Mouse (Mus musculus) forebrain, embryonic 16.5 days (tissue): ENCODE data around the gene Ceacam1. TPM values are rescaled to one million over a fixed set of nuclear protein-coding genes. Genes with fewer than 3 reads are reported as not detected.

Experiments
- ATAC-seq: fragments of 200-750 bp; cut with Nextera tagmentation; 2 replicates; pipeline ENCODE4 v1.8.0; 2017; ENCODE audit warnings: mild to moderate bottlenecking, moderate library complexity
- H3K27ac ChIP-seq: fragments of 300-500 bp; sonication (generic); 2 replicates; pipeline ENCODE4 v1.5.1; 2014; ENCODE audit warnings: low read length, control low read depth
- H3K27me3 ChIP-seq: fragments of 300-500 bp; sonication (generic); replicated peaks from 2 replicates; pipeline ENCODE4 v1.6.1; 2014; ENCODE audit warnings: low read length; ENCODE audit not compliant: control insufficient read depth, insufficient read depth
- H3K36me3 ChIP-seq: fragments of 300-500 bp; sonication (generic); 2 replicates; pipeline ENCODE4 v1.6.1; 2014; ENCODE audit not compliant: control insufficient read depth, insufficient read depth
- H3K4me1 ChIP-seq: fragments of 300-500 bp; sonication (generic); replicated peaks from 2 replicates; pipeline ENCODE4 v1.6.1; 2014; ENCODE audit warnings: low read length; ENCODE audit not compliant: control insufficient read depth, insufficient read depth
- H3K4me2 ChIP-seq: fragments of 300-500 bp; sonication (generic); 2 replicates; pipeline ENCODE4 v1.6.1; 2014; ENCODE audit warnings: mild to moderate bottlenecking, low read length, control low read depth
- H3K4me3 ChIP-seq: fragments of 300-500 bp; sonication (generic); replicated peaks from 2 replicates; pipeline ENCODE4 v1.5.1; 2014; ENCODE audit warnings: mild to moderate bottlenecking, low read length, control low read depth
- H3K9ac ChIP-seq: fragments of 300-500 bp; sonication (generic); replicated peaks from 2 replicates; pipeline ENCODE4 v1.6.1; 2014; ENCODE audit warnings: low read depth, low read length, control low read depth
- H3K9me3 ChIP-seq: fragments of 300-500 bp; sonication (generic); 2 replicates; pipeline ENCODE4 v1.6.1; 2016; ENCODE audit warnings: low read length; ENCODE audit not compliant: control insufficient read depth
- WGBS: fragments of 180-500 bp; shearing (Covaris S2); extraction: QIAGEN DNeasy Blood & Tissue Kit; methylation state at CpG from one replicate; pipeline ENCODE4 v1.1.7; 2014; 5-methylcytosine and 5-hydroxymethylcytosine counted together
- polyA plus RNA-seq: library from polyadenylated mRNA; unstranded; fragments of >200 nt; fragmentation: Nextera tagmentation; extraction: Ambion mirVana; gene quantifications from 2 replicates; pipeline ENCODE4 v1.2.1, GENCODE M21; 2015

Ceacam1 gene
- polyA plus RNA-seq, 1 experiment from 2014 or later = 1.1 TPM

DNA sequence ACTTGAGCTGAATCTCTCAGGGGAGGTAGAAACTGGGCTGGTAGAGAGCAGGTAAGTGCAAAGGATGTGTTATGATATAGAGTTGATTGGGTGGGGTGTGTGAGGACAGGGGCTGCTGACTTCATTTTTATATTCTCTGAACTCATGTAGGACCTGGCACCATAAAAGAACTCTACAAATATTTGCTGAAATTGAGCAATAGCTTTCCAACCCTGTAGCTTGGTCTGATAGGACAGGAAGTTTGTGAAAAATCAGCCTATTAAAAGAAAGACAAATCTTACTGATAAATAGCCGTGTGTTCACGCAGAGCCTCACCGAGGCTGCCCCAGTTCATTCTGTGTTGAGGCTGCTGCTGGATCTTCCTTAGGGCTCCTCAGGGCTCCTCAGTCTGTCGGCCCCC lies 57.5 kb downstream of the Ceacam1 start:
- no peak for ATAC-seq
- no peaks in the 10 kb centered on the region for H3K9me3 ChIP-seq
- H3K36me3 ChIP-seq = no peaks in the 10 kb centered on the region
- WGBS = 91% methylated on average over 4 of the region's 4 CpGs
- H3K4me1 ChIP-seq = no peaks in the 10 kb centered on the region
- no peak overlapping the region for H3K9ac ChIP-seq
- no peak overlapping the region for H3K27ac ChIP-seq
- H3K4me3 ChIP-seq = no peak overlapping the region
- H3K27me3 ChIP-seq = no peaks in the 10 kb centered on the region
- H3K4me2 ChIP-seq = no peak overlapping the region

DNA sequence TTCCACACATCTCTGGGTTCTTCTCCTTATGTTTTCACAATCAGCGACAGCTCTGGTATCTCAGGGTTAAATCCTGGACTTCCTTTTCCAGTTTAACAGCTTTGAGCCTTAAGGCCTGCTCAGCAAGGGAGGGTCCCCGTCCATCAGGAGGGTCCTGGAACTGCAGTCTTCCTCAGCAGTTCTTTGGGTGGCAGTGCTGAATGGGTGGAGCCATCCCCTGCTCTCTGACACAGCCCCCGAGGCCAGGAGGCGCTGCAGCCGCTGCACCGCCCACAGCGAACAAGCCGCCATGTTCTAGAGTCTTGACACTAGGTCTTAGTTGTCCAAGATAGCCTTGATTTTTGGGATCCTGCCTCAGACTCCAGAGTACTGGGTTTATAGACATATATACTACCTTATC lies 57.9 kb downstream of the Ceacam1 start:
- H3K27me3 ChIP-seq = no peaks in the 10 kb centered on the region
- ATAC-seq = no peak
- WGBS = 88% methylated on average over 8 of the region's 8 CpGs
- no peaks in the 10 kb centered on the region for H3K36me3 ChIP-seq
- no peaks in the 10 kb centered on the region for H3K4me1 ChIP-seq
- no peak overlapping the region for H3K27ac ChIP-seq
- no peaks in the 10 kb centered on the region for H3K9me3 ChIP-seq
- no peak overlapping the region for H3K9ac ChIP-seq
- no peak overlapping the region for H3K4me2 ChIP-seq
- H3K4me3 ChIP-seq = no peak overlapping the region

DNA sequence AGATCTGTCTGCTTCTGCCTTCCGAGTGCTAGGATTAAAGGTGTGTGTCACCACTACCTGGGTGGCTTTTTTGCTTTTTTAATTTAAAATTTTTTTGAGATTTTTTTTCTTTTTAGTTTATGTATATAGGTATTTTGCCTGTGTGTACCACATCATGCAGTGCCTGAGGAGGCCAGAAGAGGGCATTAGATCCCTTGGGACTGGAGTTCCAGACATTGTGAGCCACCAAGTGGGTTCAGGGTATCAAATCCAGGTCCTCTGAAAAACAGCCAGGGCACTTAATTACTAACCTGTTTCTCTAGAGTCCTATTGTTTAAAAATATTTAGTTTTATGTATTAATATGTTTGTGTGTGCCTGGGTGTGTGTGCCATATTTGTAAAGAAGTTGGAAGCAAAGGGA lies 59.8 kb downstream of the Ceacam1 start:
- Histone ChIP-seq H3K4me1 (no peaks in the 10 kb centered on the region), H3K4me3 (no peak overlapping the region), H3K4me2 (no peak overlapping the region), H3K36me3 (no peaks in the 10 kb centered on the region), H3K27ac (no peak overlapping the region), H3K9ac (no peak overlapping the region), H3K27me3 (no peaks in the 10 kb centered on the region), H3K9me3 (no peaks in the 10 kb centered on the region)
- 65% methylated on average over 1 of the region's 1 CpGs for WGBS
- no peak for ATAC-seq

DNA sequence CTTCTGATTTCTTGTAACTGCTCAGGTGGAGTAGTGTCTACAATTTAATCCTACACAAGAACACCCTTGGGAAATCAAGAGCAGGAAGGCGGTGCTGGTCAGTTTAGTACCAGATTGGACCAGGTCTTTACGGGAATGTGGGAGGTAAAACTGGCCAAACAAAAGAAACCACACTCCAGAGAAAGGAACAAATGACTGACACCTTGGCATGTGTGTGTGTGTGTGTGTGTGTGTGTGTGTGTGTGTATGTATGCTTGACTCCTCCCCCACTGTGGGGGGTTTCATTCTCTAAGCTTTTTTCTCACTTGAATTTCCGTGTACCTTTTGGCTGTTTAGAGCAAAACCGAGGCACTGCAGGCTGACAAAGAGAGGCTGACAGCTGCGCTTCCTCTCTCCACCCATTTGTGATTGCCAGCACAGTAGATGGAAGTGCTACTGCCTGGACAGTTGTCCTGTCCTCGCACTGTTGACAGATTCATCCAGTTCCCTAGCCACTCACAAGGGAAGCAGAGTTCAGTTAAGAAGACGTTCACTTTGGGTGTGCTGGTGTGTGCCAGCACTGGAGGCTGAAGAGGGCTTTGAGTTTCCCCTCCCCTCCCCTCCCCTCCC lies 64.5 kb downstream of the Ceacam1 start, which contains the start of gene Cxcl17:
Gene Cxcl17, minus strand, starts transcription at position 54 of the 609 bp plus-strand sequence.
- H3K4me2 ChIP-seq = no peak within 1 kb of the TSS
- H3K4me1 ChIP-seq = no peaks in the 10 kb centered on the region
- H3K4me3 ChIP-seq = no peak within 1 kb of the TSS
- H3K9ac ChIP-seq = no peak within 1 kb of the TSS
- ATAC-seq = no peak
- H3K27ac ChIP-seq = no peak within 1 kb of the TSS
- H3K27me3 ChIP-seq = no peaks in the 10 kb centered on the region
- 33% methylated on average over 7 of the region's 7 CpGs for WGBS
- H3K36me3 ChIP-seq = no peaks in the 10 kb centered on the region
- H3K9me3 ChIP-seq = no peaks in the 10 kb centered on the region

GRCm38 (mm10) chr7:25411861-25412260 lies 65.5 kb downstream of the Ceacam1 start:
- no peak overlapping the region for H3K9ac ChIP-seq
- no peak overlapping the region for H3K4me3 ChIP-seq
- H3K27me3 ChIP-seq = no peaks in the 10 kb centered on the region
- H3K9me3 ChIP-seq = no peaks in the 10 kb centered on the region
- 88% methylated on average over 3 of the region's 3 CpGs for WGBS
- H3K27ac ChIP-seq = no peak overlapping the region
- H3K4me1 ChIP-seq = no peaks in the 10 kb centered on the region
- H3K36me3 ChIP-seq = no peaks in the 10 kb centered on the region
- no peak for ATAC-seq
- H3K4me2 ChIP-seq = no peak overlapping the region

Other genes starting within 250 kb of the Ceacam1 start
- 14.9 and 17.1 TPM in 2 replicates for gene Gsk3a, start 239.8 kb downstream of the Ceacam1 start, polyA plus RNA-seq
- 4.8 and 5.3 TPM in 2 replicates for gene Erf, start 226.8 kb downstream of the Ceacam1 start, polyA plus RNA-seq
- 42.2 and 48.0 TPM in 2 replicates for gene Cic, start 209.9 kb downstream of the Ceacam1 start, polyA plus RNA-seq
- gene Pafah1b3, start 179.6 kb downstream of the Ceacam1 start, polyA plus RNA-seq = 499 and 556 TPM in 2 replicates
- 1.4 and 2.2 TPM in 2 replicates for gene Prr19, start 176.2 kb downstream of the Ceacam1 start, polyA plus RNA-seq
- 24.5 and 41.2 TPM in 2 replicates for gene Tmem145, start 171.5 kb downstream of the Ceacam1 start, polyA plus RNA-seq
- gene Megf8, start 160.4 kb downstream of the Ceacam1 start, polyA plus RNA-seq = 22.6 and 25.0 TPM in 2 replicates
- gene Cnfn, start 107.9 kb downstream of the Ceacam1 start, polyA plus RNA-seq = 0.50 TPM in 1 of 2 replicates, not detected in the other
- gene Lipe, start 78.9 kb downstream of the Ceacam1 start, polyA plus RNA-seq = 17.7 and 18.5 TPM in 2 replicates
- gene Cxcl17, start 64.7 kb downstream of the Ceacam1 start, polyA plus RNA-seq = 0.34 and 0.96 TPM in 2 replicates
- gene Ceacam2, start 62.3 kb upstream of the Ceacam1 start, polyA plus RNA-seq = 0.11 TPM in 1 of 2 replicates, not detected in the other
- 0.39 TPM in 1 of 2 replicates, not detected in the other for gene Erich4, start 138.3 kb upstream of the Ceacam1 start, polyA plus RNA-seq
- gene Dmac2, start 141.8 kb upstream of the Ceacam1 start, polyA plus RNA-seq = 36.0 and 38.8 TPM in 2 replicates
- gene B3gnt8, start 149.1 kb upstream of the Ceacam1 start, polyA plus RNA-seq = 0.44 and 0.92 TPM in 2 replicates
- 57.7 and 61.9 TPM in 2 replicates for gene Bckdha, start 181.4 kb upstream of the Ceacam1 start, polyA plus RNA-seq
- 46.5 and 48.3 TPM in 2 replicates for gene Exosc5, start 181.6 kb upstream of the Ceacam1 start, polyA plus RNA-seq
- 13.5 and 28.3 TPM in 2 replicates for gene Tmem91, start 197.6 kb upstream of the Ceacam1 start, polyA plus RNA-seq
- gene B9d2, start 203.2 kb upstream of the Ceacam1 start, polyA plus RNA-seq = 35.6 and 41.3 TPM in 2 replicates
- gene Tgfb1, start 209.4 kb upstream of the Ceacam1 start, polyA plus RNA-seq = 0.54 and 0.93 TPM in 2 replicates
- gene Ccdc97, start 241.5 kb upstream of the Ceacam1 start, polyA plus RNA-seq = 29.5 and 33.7 TPM in 2 replicates